ENCODE assay signal across 25 mouse cellular contexts in the genomic region with DNA sequence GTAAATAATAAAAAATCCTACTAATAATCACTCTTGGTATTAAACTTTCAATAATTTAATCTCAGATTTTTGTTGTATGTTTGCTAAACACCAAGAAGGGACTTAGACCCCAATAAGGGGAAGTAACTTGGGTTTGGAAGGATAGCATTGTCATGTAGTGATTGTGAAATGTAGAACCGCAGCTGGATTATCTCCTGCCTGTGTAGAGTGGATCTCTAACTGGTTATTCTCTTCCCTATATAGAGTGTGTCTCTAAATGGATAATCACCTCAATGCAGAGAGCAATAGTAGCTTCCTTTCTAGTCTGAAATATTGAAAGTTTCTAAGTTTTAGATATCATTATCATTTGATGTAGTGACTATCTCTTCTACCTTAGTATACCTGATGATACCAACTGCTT.
DNase-seq lines count a peak whose midpoint lies in the region; ATAC-seq and TF ChIP-seq lines count a peak whose summit lies in the region.
"Had no signal": no experiment of that assay in that cellular context is flagged by ENCODE, and none has a peak within 500 bp of the region (broad histone marks: within the 10 kb centered on the region; RNA-seq: fewer than 3 reads in every experiment).

No protein-coding gene starts in this region.

- no peaks in the 10 kb centered on the region for H3K36me3 ChIP-seq in G1E (replicated peaks)
- H3K36me3 ChIP-seq in MEL (ENCODE audit: control insufficient read depth in 1 of 2, insufficient read depth in 2 of 2, low read length in 2 of 2): peaks cover 0 to 2% of the 10 kb centered on the region in 2 experiments; a peak in 2 of 4 replicates

- H3K4me1 ChIP-seq in G1E (ENCODE audit: insufficient read depth, low read depth, low read length) (peaks cover under 1% of the 10 kb centered on the region; the same call in 1 of the 2 replicates), MEL (ENCODE audit: control insufficient read depth in 1 of 2, insufficient read depth in 2 of 2, low read length in 2 of 2) (peaks cover 0 to 2% of the 10 kb centered on the region in 2 experiments; a peak in 1 of 4 replicates)

- DNase-seq in 416B (ENCODE audit: low read depth) (peak; percentile 17), G1E (ENCODE audit: low spot score) (no peak), MEL (ENCODE audit: low read depth, low spot score) (peak; percentile 86), MEL-GATA-1-ER (ENCODE audit: extremely low read depth, low read depth) (peak; percentile 63)
- no peak for DNase-seq in left cerebral cortex, adult 11 months (ENCODE audit: low spot score)
- DNase-seq in gastrocnemius, postnatal 25 days: no peak
- no peak for DNase-seq in retina, postnatal 1 day
- DNase-seq in layer of hippocampus, adult 9-10 months (ENCODE audit: low spot score): no peak
- DNase-seq: adrenal gland, adult 2 months; adrenal gland, adult 8-10 months; adrenal gland, postnatal 10 days; adrenal gland, postnatal 14 days; adrenal gland, postnatal 25 days; adrenal gland, postnatal 36 days; B cell, adult 2 months; cerebellum, adult 11 months; cerebellum, adult 11-12 months; cerebellum, adult 18-20 months; cerebellum, adult 2 months; cerebellum, adult 8-10 months; cerebellum, adult 9-10 months had no signal

- no peak for TF ChIP-seq RAD21 in MEL (IDR thresholded peaks at IDR 0.05; ENCODE audit: low read depth, low read length)

- H3K27ac ChIP-seq in MEL (ENCODE audit: control insufficient read depth, low read depth, low read length): no peak overlapping the region

- no peaks in the 10 kb centered on the region for H3K27me3 ChIP-seq in G1E (ENCODE audit: insufficient read depth, low read length)
- no peaks in the 10 kb centered on the region for H3K27me3 ChIP-seq in MEL (ENCODE audit: control insufficient read depth in 1 of 2, insufficient read depth in 2 of 2, low read length in 2 of 2)
- H3K27me3 ChIP-seq: CH12.LX had no signal

- no peak for TF ChIP-seq POLR2A in MEL (IDR thresholded peaks at IDR 0.05; ENCODE audit: control insufficient read depth in 1 of 2, insufficient read depth in 1 of 2, low read depth in 1 of 2, low read length in 2 of 2, poor library complexity in 1 of 2)

- H3K79me2 ChIP-seq in MEL (ENCODE audit: control insufficient read depth, insufficient read depth, low read length, poor library complexity): no peaks in the 10 kb centered on the region

- no peak overlapping the region for H3K4me3 ChIP-seq in G1E (ENCODE audit: low read depth, low read length)
- H3K4me3 ChIP-seq in MEL (ENCODE audit: control insufficient read depth in 1 of 2, insufficient read depth in 1 of 2, low read depth in 2 of 2, low read length in 2 of 2): no peak overlapping the region

- TF ChIP-seq CTCF in G1E (IDR thresholded peaks at IDR 0.05; ENCODE audit: low read depth, low read length) (no peak), MEL (IDR thresholded peaks at IDR 0.05 in 2 of 3, conservative IDR thresholded peaks at IDR 0.05 in 1 of 3; ENCODE audit: control insufficient read depth in 1 of 3, insufficient read depth in 1 of 3, low read depth in 2 of 3, low read length in 3 of 3, poor library complexity in 1 of 3, severe bottlenecking in 1 of 3) (no peak)

- peak; percentile 45 for ATAC-seq in G1E (ENCODE audit: extremely low read depth, insufficient number of reproducible peaks, low FRiP score, poor library complexity, severe bottlenecking)
- ATAC-seq: activated CD4-positive, CD25-positive, alpha-beta regulatory T cell, adult 4 months; CD4-positive, CD25-positive, alpha-beta regulatory T cell, adult 4 months; Patski had no signal

- TF ChIP-seq EP300 in MEL (IDR thresholded peaks at IDR 0.05; ENCODE audit: low read depth in 1 of 2, low read length in 2 of 2): peak; percentile 79 to 88

- no peaks in the 10 kb centered on the region for H3K9me3 ChIP-seq in G1E (replicated peaks)
- H3K9me3 ChIP-seq in MEL (replicated peaks; ENCODE audit: insufficient read depth, low read length): no peaks in the 10 kb centered on the region

- H3K9ac ChIP-seq in MEL (ENCODE audit: control insufficient read depth, low read depth, low read length, poor library complexity, severe bottlenecking): no peak overlapping the region

TF ChIP-seq in MEL, 35 proteins besides CTCF, POLR2A, EP300 and RAD21:
- TF ChIP-seq USF1 (IDR thresholded peaks at IDR 0.05; ENCODE audit: low read depth, low read length) (no peak), RCOR1 (IDR thresholded peaks at IDR 0.05; ENCODE audit: low read depth, low read length) (peak; percentile 92), NRF1 (IDR thresholded peaks at IDR 0.05; ENCODE audit: insufficient read depth, low read depth, low read length, poor library complexity, severe bottlenecking) (no peak), TAL1 (IDR thresholded peaks at IDR 0.05; ENCODE audit: low read length) (0 out of 2 replicates have a peak, but pooled peaks have one; percentile 11), BHLHE40 (IDR thresholded peaks at IDR 0.05; ENCODE audit: borderline replicate concordance, low read depth, low read length) (no peak), GATA1 (IDR thresholded peaks at IDR 0.05; ENCODE audit: low read depth, low read length) (peak; percentile 84), ZNF384 (IDR thresholded peaks at IDR 0.05; ENCODE audit: low read depth, low read length) (no peak), ETS1 (IDR thresholded peaks at IDR 0.05; ENCODE audit: low read depth, low read length) (peak; percentile 18; the same call in 1 of the 2 replicates), USF2 (IDR thresholded peaks at IDR 0.05; ENCODE audit: borderline replicate concordance in 1 of 2, insufficient read depth in 1 of 2, low read depth in 1 of 2, low read length in 2 of 2) (no peak), MEF2A (IDR thresholded peaks at IDR 0.05; ENCODE audit: extremely low read depth, insufficient replicate concordance, low read depth, low read length, poor library complexity, severe bottlenecking) (no peak), ZKSCAN1 (IDR thresholded peaks at IDR 0.05; ENCODE audit: low read depth, low read length) (no peak), E2F4 (IDR thresholded peaks at IDR 0.05; ENCODE audit: borderline replicate concordance, low read depth, low read length) (no peak), SMC3 (IDR thresholded peaks at IDR 0.05; ENCODE audit: low read depth, low read length) (0 out of 2 replicates have a peak, but pooled peaks have one; percentile 2), ZMIZ1 (IDR thresholded peaks at IDR 0.05; ENCODE audit: low read depth, low read length) (no peak), MYB (IDR thresholded peaks at IDR 0.05; ENCODE audit: low read depth, low read length) (peak; percentile 48; the same call in 1 of the 2 replicates), GABPA (IDR thresholded peaks at IDR 0.05; ENCODE audit: low read depth, low read length) (no peak)

Comparison
In these comparisons a context has a peak if more than half of its experiments do, and no peak if none do; other contexts are left out.
1. DNase-seq: peak in 416B (single experiment), MEL (single experiment) and MEL-GATA-1-ER (single experiment); none in G1E (single experiment), left cerebral cortex, adult 11 months (single experiment), gastrocnemius, postnatal 25 days (single experiment), retina, postnatal 1 day (single experiment) and layer of hippocampus, adult 9-10 months (single experiment).